Mouse (Mus musculus) testis, adult 2 months (tissue): ENCODE measurements around the gene Prrt4.

Experiments
- CTCF ChIP-seq: fragments of 200-500 bp; IDR thresholded peaks from 2 replicates; pipeline ENCODE4 v1.5.1; 2012; ENCODE audit warnings: low read depth, mild to moderate bottlenecking, inconsistent platforms, low read length, moderate library complexity; ENCODE audit not compliant: control insufficient read depth, insufficient read depth, insufficient replicate concordance
- POLR2A ChIP-seq: fragments of 200-500 bp; IDR thresholded peaks from 2 replicates; pipeline ENCODE4 v1.6.1; 2012; ENCODE audit warnings: low read depth, mild to moderate bottlenecking, inconsistent platforms, low read length, moderate library complexity; ENCODE audit not compliant: control insufficient read depth

- TF ChIP-seq CTCF (no peak), POLR2A (no peak)
Observed at GRCm38 (mm10) chr6:29147407-29148010, 31.9 kb downstream of the Prrt4 start.
